Mouse (Mus musculus): ENCODE measurements at regions not wholly inside any gene's neighbourhood (a gene's known extent, or its start where the extent isn't known, plus 50 kb on each side); places are given as distances from the start of the nearest gene placed in this dataset.

GRCm38 (mm10) chr14:120102010-120102748, 59.9 kb upstream of the Oxgr1 start:
- peak in 1 of 2 experiments; percentile 45 for DNase-seq

DNA sequence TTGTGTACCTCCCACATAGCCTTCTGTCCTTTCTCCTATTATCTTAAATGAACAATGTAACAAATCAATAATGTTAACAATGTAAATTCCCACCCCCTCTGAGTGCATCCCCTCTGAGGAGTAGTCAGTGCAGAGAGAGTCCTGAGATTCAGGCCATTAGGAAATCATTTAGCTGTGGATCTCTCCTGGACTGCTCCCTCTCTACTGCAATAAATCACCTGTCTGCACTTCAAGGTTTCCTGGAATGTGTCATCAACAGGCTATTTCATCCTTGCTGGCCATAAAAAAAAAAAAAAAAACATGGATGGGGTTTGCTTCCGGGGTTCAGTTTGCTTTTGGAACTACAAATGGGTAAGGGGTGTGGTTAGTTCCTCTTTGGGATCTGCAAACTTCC, 60.5 kb upstream of the Oxgr1 start:
- no peak for DNase-seq

DNA sequence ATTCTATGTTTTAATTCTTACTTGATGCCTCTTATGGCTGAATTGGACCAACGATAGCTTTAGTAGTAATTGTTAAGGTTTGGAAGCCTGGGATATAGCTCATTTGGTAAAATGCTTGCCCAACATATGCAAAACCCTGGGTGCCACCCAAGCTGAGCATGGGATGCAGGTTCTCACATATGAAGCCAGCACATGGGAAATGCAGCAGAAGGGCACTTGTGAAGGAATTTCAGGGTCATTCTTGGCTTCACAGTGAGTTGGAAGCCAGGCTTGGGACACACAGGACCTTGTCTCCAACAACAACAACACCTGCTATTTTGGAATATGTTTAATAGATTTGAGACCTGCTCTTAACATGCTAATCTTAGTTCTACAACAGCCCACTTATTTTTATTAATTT, 67.6 kb upstream of the Oxgr1 start:
- no peak for DNase-seq

DNA sequence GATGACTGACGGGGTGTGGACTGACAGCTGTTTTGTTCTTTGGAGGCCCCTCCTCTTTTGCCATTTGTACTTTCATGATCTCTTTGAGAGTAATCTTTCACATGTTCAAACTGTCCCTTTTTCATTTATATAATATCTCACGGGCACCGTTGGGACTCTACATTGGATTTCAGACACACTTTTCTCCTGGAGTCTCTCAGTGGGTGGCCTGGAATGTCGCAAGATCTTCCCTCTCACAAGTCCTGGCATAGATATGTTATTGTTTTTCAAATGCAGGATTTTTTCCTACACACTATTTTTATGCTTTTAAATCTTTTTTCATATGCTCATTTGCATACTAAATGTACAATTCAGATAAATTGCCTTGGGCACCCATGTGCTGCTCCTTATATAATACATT, 71.1 kb upstream of the Oxgr1 start:
- DNase-seq = no peak

DNA sequence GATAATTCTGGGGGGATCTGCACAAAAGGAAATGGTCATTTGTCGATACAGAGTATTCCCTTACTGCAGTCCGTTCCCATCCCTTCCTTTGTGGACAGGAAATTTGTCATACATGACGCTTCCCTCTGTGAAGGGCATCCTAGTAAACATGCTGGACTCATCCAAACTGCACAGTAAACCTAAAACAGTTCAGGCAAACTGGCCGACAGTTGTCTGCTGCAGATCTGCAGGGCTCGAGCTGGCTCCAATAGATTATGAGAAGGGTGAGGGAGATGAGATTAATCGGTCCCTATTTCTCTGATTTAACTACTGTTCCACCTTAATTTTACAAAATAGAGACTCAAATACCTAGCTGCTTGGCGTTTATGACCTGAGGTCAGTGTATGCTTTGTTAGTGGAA, 76.3 kb upstream of the Oxgr1 start:
- no peak for DNase-seq

DNA sequence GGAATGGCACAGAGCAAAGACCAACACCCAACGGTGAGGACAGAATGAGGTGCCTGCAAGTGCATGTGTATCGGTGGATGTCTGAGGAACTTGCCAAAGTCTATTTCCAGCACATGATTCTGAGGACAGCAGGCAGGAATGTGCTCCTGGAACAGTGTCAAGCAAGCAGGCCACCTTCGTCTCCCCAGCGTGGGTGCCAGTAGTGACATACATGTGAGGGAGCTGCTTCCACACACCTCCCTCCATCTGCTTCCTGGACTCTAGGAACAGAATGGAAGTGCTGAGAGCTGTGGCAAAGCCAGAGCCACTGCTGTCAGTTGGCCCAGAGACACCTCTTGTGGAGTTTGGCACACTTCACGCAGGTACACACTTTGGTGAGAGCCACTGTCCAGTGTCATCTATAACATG, 76.9 kb upstream of the Oxgr1 start:
- DNase-seq = peak; percentile 95 to 97

DNA sequence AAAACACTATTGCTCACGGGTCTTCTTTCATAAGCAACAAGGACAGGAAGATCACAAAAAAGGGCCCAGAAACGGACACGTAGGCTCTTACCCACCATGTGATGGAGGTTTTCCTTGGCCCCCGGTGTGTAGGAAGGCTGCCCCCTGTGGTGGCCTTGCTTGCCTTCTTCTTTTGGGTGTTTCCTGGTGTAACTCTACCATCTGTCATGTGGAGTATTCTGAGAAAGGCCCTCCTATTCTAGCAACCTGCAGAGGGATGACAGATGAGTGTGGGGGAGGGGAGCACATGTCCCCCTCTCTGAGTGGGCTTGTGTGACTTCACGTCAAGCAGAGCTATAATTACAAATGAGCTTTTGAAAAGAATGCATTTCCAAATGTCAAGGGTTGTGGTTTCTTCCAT, 77.3 kb upstream of the Oxgr1 start:
- DNase-seq = peak; percentile 90 to 95

GRCm38 (mm10) chr14:120120261-120120660, 78.0 kb upstream of the Oxgr1 start:
- DNase-seq = peak in 1 of 2 experiments; percentile 52

DNA sequence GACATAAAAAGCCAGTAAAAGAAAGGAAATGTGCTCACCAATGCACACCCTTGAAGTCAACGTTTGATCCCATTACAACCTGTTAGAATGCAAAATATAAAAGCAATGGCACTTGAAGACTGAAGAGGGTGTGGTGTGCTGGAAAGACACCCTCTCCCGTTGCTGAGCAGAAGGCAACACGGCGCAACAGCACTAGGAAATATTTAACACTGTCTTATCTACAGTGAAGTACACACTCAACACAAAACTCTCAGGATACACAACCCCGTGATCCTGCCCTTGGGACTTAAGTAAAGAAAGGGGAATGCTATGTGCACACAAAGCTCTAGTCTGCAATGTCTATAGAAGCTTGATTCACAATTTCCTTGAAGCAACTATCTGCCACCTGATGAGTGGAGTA, 83.1 kb upstream of the Oxgr1 start:
- DNase-seq = no peak

GRCm38 (mm10) chr14:120127481-120127880, 85.2 kb upstream of the Oxgr1 start:
- no peak for DNase-seq

DNA sequence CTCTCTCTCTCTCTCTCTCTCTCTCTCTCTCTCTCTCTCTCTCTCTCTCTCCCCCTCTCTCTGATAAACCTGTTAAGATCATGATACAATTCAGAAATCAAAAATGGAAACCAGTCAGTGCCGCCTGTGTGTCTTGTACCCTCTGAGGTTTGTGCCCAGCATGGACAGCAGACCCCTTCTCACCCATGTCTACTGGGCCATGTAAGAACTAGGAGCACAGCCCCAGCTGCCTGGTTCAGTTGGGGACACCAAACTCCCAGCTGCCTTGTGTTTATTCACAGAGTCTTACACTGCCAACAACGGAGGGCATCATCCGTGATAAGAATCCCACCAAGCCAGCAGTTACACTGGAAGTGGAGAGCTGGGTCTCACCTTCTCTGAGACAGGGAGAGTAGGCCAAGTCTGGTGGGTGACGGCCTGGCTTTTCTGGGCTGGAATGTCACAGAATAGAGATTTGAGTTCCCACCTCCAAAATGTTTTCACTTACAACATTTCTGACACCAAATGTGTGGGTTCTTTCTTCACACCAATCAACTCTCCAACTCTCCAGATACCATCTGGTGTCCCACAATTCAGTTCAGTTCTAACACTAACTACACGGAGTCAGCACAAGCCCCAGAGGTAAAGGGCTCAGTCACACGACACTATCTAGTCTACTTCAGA, 92.2 kb upstream of the Oxgr1 start:
- DNase-seq = no peak

DNA sequence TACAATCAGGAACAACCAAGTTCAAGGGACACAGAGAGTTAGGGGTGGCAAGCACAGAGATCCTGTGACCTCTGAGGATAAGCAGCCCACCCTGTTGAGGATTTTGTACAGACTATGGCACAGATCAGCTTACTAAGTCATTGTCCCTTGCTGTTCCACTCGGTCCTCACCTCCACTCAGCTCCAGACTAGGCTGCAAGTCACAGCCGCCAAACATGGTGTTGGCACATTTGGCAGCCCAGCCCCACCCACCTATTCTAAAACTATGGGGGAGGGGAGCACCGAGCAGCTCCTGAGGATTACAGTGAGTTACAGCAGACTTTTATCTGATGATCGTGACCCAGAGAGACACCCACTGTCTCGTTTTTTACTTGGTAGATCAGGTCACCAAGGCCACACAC, 93.0 kb upstream of the Oxgr1 start:
- DNase-seq = no peak

DNA sequence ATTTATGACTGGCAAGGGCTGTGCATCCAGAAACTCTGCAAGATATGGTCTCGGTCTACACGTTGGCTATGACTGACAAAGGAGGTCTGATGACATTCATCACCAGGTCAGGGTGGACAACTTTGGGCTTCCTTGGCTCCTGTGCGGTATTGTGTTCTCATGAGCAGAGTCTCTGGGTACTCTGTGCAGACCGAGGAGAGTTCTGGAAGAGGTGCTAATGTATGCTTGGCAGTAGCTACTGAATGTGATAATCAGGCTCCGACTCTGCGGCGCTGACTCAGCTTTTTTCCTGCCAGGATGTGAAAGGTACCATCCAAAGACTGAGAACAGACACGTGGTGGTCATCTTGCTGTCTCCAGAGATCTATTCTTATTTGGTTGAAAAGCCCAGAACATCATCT, 94.5 kb upstream of the Oxgr1 start:
- peak; percentile 65 to 71 for DNase-seq

DNA sequence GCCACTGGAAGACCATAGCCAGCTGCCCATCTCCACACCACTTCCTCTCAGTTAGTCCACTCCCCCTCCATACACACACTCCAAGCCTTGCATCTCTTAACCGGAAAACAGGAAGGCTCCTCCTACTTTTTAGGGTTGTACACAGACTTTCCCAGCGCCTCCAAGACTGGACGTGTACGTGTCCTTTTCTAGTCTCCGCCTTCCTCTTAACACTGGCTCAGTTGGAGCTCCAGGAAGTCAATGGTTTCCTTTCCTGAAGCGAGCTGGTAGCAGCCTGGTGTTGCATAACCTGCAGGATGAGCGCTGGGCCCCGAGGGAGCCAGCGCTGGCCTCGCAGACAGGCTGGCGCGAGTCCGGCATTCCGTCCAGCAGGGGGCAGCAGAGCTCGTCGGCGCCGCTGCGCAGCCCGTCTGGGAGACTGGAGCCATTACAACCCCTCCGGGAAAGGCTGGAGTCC, 95.5 kb upstream of the Oxgr1 start:
- peak; percentile 97 to 98 for DNase-seq

DNA sequence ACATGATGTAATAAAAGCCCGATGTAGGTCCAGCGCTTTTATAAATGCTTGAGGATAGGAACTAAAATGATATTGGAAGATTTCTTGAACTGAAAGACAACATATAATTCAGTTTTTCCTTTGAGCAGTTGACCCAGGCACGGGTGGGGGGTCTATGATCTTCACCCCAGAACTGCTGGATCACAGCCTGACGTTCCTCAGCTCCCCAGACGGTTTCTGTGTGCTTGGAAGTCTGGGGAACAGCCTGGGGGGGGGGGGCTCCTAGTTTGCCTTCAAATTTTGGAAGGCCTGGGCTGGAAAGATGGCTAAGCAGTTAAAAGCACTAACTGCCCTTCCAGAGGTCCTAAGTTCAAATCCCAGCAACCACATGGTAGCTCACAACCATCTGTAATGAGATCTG, 96.3 kb upstream of the Oxgr1 start:
- no peak for DNase-seq

DNA sequence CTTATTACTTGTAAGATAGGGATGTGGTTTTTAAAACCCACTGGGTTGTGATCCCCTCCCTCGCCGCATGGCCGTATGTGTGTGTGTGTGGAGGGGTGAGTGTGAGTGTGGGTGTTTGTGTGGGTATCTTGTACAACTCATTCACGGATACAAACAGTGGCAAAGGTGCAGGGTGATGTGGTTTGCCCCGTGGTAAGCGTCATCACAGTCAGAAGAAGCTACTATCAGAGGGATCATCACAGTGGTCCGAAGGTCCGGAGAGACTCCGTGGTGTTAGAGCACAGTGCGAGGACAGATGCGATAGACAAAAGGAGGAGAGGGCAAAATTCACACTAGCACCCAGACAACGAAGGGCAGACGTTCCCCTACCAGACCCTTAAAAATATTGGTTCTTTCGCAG, 97.0 kb upstream of the Oxgr1 start:
- no peak for DNase-seq

DNA sequence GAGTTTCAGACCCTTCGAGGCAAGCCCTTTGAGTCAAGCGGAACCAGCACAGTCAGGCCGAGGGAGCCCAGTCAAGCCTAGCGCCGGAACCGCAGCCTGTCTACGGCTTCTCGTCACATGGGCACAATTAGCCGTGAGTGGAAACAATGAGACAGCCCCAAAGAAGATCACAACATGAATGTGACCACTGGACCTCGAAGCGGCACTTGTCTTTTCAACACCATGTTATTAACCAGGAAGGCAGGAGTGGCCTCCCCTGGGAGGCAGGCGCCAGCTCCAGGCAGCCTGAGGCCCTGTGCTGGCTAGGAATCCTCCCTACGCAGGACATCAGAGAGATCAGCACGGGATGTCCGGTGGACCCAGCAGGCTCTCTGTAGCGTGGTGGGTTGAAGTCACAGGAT, 97.4 kb upstream of the Oxgr1 start:
- DNase-seq = no peak

DNA sequence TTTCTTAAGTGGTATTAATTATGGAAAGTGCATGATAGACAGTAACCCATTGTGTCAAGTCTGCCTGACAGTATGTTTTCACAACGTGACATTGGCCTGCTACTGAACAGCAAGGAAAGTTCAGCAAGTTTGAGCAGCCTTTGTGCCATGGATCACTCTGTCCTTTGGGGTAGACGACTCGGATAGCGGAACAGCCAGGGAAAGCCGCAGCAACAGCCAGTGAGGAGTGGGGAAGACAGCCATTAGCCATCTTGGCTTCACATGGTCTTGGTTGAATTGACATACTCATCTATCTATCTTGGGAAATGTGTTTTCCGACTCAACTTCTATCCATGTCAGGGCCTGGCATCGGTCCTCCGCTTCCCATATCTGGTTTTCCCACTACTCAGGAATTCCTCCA, 98.0 kb upstream of the Oxgr1 start:
- DNase-seq = no peak

GRCm38 (mm10) chr14:120140791-120141747, 98.8 kb upstream of the Oxgr1 start:
- no peak for DNase-seq

GRCm38 (mm10) chr14:120142281-120142680, 100.0 kb upstream of the Oxgr1 start:
- no peak for DNase-seq

DNA sequence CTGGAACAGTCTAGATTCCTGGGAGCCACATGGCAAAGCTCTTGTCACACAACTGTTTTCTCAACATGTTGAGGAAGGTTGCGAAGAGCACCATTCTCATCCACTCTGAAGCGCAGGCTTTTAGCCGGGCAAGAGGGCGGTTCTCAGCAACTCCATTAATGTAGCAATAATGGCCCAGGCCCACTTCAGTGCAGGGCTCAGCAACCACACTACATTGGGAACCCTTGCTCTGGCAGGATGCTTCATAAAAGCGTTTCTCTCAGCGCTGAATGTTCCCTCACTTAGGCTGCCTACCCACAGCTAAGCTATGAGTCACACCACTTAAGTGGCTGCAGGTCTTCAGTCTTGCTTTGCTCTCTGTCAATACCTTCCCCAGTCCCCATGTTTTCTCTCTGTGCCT, 102.2 kb upstream of the Oxgr1 start:
- no peak for DNase-seq

DNA sequence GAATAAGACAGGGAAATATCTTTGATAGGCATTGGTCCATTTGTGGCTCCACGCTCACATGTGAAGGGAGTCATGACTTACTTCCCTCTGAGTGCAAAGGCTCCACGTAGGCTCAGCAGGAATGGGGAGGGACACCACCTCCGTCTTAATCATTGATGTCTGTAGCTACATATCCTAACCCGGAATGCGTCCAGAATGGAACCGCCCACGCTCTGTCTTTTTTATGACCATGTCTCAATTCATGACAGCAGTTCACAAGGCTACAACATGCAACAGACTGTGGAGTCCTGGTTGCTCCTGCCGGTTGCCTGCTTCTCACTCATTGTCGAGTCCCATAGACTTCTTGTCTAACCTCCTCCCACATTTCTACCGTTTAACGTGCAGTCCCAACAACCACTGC, 104.1 kb upstream of the Oxgr1 start:
- DNase-seq = no peak

All from cerebellum, postnatal 14 days (tissue).